Mouse (Mus musculus) liver, embryonic 14.5 days (tissue): Measurements from ENCODE around the gene Map3k11. TPM values are rescaled to one million over a fixed set of nuclear protein-coding genes. Genes with fewer than 3 reads are reported as not detected.
"Not testable (repeated sequence)": the region's sequence is repeated elsewhere in the genome, so short reads cannot be mapped to it uniquely, and the experiment has no call there.

ENCODE experiments used
- ATAC-seq: fragments of 200-750 bp; cut with Nextera tagmentation; 2 replicates; pipeline ENCODE4 v1.8.0; 2017; ENCODE audit warnings: moderate number of reproducible peaks, mild to moderate bottlenecking, moderate library complexity; ENCODE audit not compliant: insufficient read depth
- DNase-seq, 3 experiments: peaks; one replicate each; pipeline ENCODE4 v3.0.0-alpha.2; 2012 to 2013; ENCODE audit warnings: low read depth in 3 of 3, low spot score in 3 of 3
- H3K27ac ChIP-seq: fragments of 300-500 bp; sonication (generic); 2 replicates; pipeline ENCODE4 v1.5.1; 2014; ENCODE audit warnings: moderate library complexity, mild to moderate bottlenecking, control low read depth, inconsistent platforms
- H3K27me3 ChIP-seq: fragments of 300-500 bp; sonication (generic); 2 replicates; pipeline ENCODE4 v1.6.1; 2014; ENCODE audit warnings: mild to moderate bottlenecking, low read length, moderate library complexity; ENCODE audit not compliant: control insufficient read depth, insufficient read depth
- H3K36me3 ChIP-seq: fragments of 300-500 bp; sonication (generic); replicated peaks from 2 replicates; pipeline ENCODE4 v1.6.1; 2014; ENCODE audit warnings: low read depth; ENCODE audit not compliant: control insufficient read depth, insufficient read depth
- H3K4me1 ChIP-seq, 2 experiments: fragments of 200-500 bp in 1 of 2; fragments of 300-500 bp in 1 of 2; sonication (generic) in 1 of 2; replicated peaks; 2 replicates each; pipeline ENCODE4 v1.6.1; 2012 to 2014; ENCODE audit warnings: antibody characterized with exemption in 1 of 2, inconsistent platforms in 1 of 2, low read length in 1 of 2; ENCODE audit not compliant: control insufficient read depth in 2 of 2, insufficient read depth in 2 of 2
- H3K4me2 ChIP-seq: fragments of 300-500 bp; sonication (generic); 2 replicates; pipeline ENCODE4 v1.6.1; 2014; ENCODE audit warnings: low read depth, mild to moderate bottlenecking, control low read depth, moderate library complexity
- H3K4me3 ChIP-seq, 2 experiments: fragments of 200-500 bp in 1 of 2; fragments of 300-500 bp in 1 of 2; sonication (generic) in 1 of 2; 2 replicates each; pipeline ENCODE4 v1.5.1; 2012 to 2014; ENCODE audit warnings: low read depth in 2 of 2, low read length in 2 of 2, mild to moderate bottlenecking in 2 of 2, control low read depth in 1 of 2, inconsistent platforms in 1 of 2, moderate library complexity in 1 of 2; ENCODE audit not compliant: insufficient read depth in 1 of 2
- H3K9ac ChIP-seq: fragments of 300-500 bp; sonication (generic); replicated peaks from 2 replicates; pipeline ENCODE4 v1.6.1; 2014; ENCODE audit warnings: mild to moderate bottlenecking, control low read depth, moderate library complexity
- H3K9me3 ChIP-seq: fragments of 300-500 bp; sonication (generic); 2 replicates; pipeline ENCODE4 v1.6.1; 2016; ENCODE audit warnings: low read length, mixed read lengths; ENCODE audit not compliant: control insufficient read depth
- CTCF ChIP-seq: IDR thresholded peaks from 2 replicates; pipeline ENCODE4 v1.5.1; 2016; ENCODE audit warnings: antibody characterized with exemption, low read depth, control low read depth
- EP300 ChIP-seq: IDR thresholded peaks from 2 replicates; pipeline ENCODE4 v1.6.1; 2016; ENCODE audit warnings: antibody characterized with exemption, low read depth
- WGBS: fragments of 180-500 bp; shearing (Covaris S2); extraction: QIAGEN DNeasy Blood & Tissue Kit; methylation state at CpG from one replicate; pipeline ENCODE4 v1.1.7; 2014; ENCODE audit not compliant: insufficient replicate concordance; 5-methylcytosine and 5-hydroxymethylcytosine counted together
- polyA plus RNA-seq, 2 experiments: library from polyadenylated mRNA; depleted of rRNA in 1 of 2; stranded (reverse) in 1 of 2; unstranded in 1 of 2; fragments of >200 nt; fragmentation: Nextera tagmentation in 1 of 2; extraction: Ambion mirVana in 1 of 2; gene quantifications; 2 replicates each; pipeline versions ENCODE4 v1.2.1 to v1.2.3; 2012 to 2014

The Map3k11 gene
- polyA plus RNA-seq, 2 experiments = 9.1 to 13.7 TPM

DNA sequence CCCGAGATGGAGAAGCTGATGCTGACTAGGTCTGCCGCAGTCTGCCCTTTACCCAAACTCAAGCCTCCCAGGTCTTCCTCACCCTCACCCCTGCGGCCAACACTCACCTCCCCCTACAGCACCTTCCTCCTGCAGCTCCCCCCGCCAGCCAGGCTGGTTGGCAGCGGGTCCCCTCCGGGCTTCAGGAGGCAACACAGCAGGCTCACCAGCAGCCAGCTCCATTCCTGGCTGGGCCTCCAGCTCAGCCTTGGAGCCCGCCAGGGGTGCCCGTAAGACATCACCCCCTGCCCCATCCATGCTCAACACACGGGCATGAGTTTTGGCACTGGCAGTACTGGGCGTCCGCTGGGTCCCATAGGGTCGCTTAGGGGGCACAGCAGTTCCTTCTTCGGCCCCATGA, 3.6 kb upstream of the Map3k11 start:
- Histone ChIP-seq H3K9ac (no peak overlapping the region), H3K27me3 (no peaks in the 10 kb centered on the region), H3K4me3 (no peak overlapping the region), H3K36me3 (peaks cover 46% of the 10 kb centered on the region), H3K27ac (no peak overlapping the region), H3K4me2 (no peak overlapping the region), H3K4me1 (peaks cover 9 to 12% of the 10 kb centered on the region in 2 experiments), H3K9me3 (no peaks in the 10 kb centered on the region)
- WGBS = 90% methylated on average over 13 of the region's 13 CpGs
- no peak for TF ChIP-seq CTCF
- no peak for TF ChIP-seq EP300
- DNase-seq (no peak), ATAC-seq (no peak)

DNA sequence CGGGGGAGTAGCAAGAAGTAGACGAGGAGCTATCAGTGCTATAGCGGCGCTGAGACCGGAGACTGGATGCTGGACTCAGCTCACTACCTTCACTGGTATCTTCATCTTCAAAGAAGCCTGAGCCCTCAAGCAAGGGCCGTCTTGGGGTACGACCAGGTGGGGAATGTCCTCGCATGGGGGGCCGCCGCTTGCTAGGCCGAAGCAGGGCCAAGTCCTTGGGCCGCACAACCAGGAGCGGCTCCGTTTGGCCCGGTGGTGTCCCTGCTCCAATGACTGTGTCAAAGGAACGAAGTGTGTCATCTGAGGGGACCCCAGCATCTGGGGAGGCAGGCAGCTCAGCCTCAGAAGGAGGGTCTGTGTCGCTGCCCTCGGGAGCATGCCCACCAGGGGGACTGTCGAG, 3.1 kb upstream of the Map3k11 start:
- H3K36me3 ChIP-seq = peaks cover 43% of the 10 kb centered on the region
- ATAC-seq (no peak), DNase-seq (no peak)
- H3K9ac ChIP-seq = no peak overlapping the region
- H3K27ac ChIP-seq = no peak overlapping the region
- 91% methylated on average over 19 of the region's 19 CpGs for WGBS
- no peaks in the 10 kb centered on the region for H3K9me3 ChIP-seq
- H3K4me3 ChIP-seq = no peak overlapping the region
- H3K4me2 ChIP-seq = no peak overlapping the region
- no peaks in the 10 kb centered on the region for H3K27me3 ChIP-seq
- no peak for TF ChIP-seq CTCF
- no peak for TF ChIP-seq EP300
- H3K4me1 ChIP-seq = peaks cover 12% of the 10 kb centered on the region in 2 experiments

DNA sequence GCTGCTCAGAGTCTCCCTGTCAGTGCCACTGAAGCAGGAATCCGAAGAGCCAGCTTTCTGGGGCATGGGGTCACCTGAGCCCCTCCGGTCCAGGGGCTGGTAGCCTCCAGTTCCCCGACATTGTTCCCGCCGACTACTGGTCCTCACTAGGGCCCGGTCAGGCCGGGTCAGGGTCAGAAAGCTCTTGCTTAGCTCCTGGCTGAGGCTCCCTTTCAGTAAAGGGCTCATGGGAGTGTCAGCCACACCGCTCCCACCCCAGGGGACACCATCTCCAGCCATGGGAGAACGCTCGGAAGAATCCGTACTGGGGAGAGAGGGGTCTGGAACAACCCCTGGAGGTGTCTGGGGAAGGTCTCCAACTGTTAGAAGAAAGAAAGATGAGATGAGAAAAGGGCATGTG, 2.7 kb upstream of the Map3k11 start:
- Histone ChIP-seq H3K4me3 (peak overlapping the region in 1 of 2 experiments; percentile 30; a peak in 1 of 4 replicates), H3K9ac (peak overlapping the region; percentile 60), H3K27ac (peak overlapping the region; percentile 58), H3K36me3 (peaks cover 44% of the 10 kb centered on the region), H3K4me1 (peaks cover 12 to 15% of the 10 kb centered on the region in 2 experiments), H3K4me2 (peak overlapping the region; percentile 100), H3K9me3 (no peaks in the 10 kb centered on the region), H3K27me3 (no peaks in the 10 kb centered on the region)
- ATAC-seq (no peak), DNase-seq (no peak)
- TF ChIP-seq CTCF = no peak
- no peak for TF ChIP-seq EP300
- WGBS = 83% methylated on average over 11 of the region's 11 CpGs

DNA sequence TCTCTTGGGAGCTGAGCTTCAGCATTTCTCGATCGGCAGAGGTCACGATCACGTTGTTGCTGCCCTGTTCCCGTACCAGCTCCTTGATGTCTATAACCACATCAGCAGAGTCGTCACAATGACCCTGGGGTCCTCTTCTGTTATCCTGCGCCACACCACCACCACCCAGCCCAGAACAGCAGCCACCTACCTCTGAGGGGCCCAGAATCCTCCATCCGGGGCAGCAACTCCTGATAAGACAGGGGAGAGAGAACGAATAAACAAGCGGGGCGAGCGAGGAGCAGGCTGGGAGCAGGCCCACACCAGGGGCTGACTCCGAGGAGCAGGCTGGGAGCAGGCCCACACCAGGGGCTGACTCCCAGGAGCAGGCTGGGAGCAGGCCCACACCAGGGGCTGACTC, 2.1 kb upstream of the Map3k11 start:
- ATAC-seq = no peak
- H3K4me2 ChIP-seq = peak overlapping the region; percentile 100
- peak overlapping the region; percentile 29 to 30 for H3K4me3 ChIP-seq
- no peaks in the 10 kb centered on the region for H3K27me3 ChIP-seq
- 48% methylated on average over 13 of the region's 13 CpGs for WGBS
- H3K9me3 ChIP-seq = no peaks in the 10 kb centered on the region
- peak overlapping the region; percentile 58 for H3K27ac ChIP-seq
- H3K9ac ChIP-seq = peak overlapping the region; percentile 60
- peaks cover 44% of the 10 kb centered on the region for H3K36me3 ChIP-seq
- H3K4me1 ChIP-seq = peaks cover 15 to 17% of the 10 kb centered on the region in 2 experiments
- no peak for TF ChIP-seq EP300
- no peak for TF ChIP-seq CTCF
- no peak for DNase-seq

DNA sequence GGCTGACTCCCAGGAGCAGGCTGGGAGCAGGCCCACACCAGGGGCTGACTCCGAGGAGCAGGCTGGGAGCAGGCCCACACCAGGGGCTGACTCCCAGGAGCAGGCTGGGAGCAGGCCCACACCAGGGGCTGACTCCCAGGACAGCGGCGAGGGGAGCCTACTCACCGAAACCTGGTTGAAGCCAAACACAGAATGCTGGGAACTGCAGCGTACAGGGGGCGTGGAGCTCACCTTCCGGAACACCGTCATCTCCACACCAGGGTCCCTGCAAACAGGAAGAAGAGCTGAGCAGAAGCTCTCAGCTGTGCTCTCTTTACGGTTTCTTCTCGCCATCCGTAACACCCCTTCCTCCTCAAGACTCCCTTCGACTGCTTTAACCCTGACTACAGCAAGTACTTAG, 1.6 kb upstream of the Map3k11 start:
- H3K9ac ChIP-seq = peak overlapping the region; percentile 92; the same call in 1 of the 2 replicates
- H3K4me3 ChIP-seq = peak overlapping the region; percentile 93 to 98
- WGBS = 81% methylated on average over 12 of the region's 12 CpGs
- ATAC-seq, H3K27me3 ChIP-seq, H3K9me3 ChIP-seq, DNase-seq: not testable (repeated sequence)
- H3K4me2 ChIP-seq = peak overlapping the region; percentile 100
- peak overlapping the region; percentile 91 for H3K27ac ChIP-seq
- H3K4me1 ChIP-seq = peaks cover 17 to 19% of the 10 kb centered on the region in 2 experiments
- H3K36me3 ChIP-seq = peaks cover 39% of the 10 kb centered on the region
